Mouse (Mus musculus) thymus, adult 18-20 months (tissue): Measurements from ENCODE around the gene Ppp2r3a.

Source experiments
- DNase-seq, 2 experiments: peaks; one replicate each; pipeline ENCODE4 v3.0.0; 2022; ENCODE audit warnings: mixed read lengths in 2 of 2

The Ppp2r3a gene

DNA sequence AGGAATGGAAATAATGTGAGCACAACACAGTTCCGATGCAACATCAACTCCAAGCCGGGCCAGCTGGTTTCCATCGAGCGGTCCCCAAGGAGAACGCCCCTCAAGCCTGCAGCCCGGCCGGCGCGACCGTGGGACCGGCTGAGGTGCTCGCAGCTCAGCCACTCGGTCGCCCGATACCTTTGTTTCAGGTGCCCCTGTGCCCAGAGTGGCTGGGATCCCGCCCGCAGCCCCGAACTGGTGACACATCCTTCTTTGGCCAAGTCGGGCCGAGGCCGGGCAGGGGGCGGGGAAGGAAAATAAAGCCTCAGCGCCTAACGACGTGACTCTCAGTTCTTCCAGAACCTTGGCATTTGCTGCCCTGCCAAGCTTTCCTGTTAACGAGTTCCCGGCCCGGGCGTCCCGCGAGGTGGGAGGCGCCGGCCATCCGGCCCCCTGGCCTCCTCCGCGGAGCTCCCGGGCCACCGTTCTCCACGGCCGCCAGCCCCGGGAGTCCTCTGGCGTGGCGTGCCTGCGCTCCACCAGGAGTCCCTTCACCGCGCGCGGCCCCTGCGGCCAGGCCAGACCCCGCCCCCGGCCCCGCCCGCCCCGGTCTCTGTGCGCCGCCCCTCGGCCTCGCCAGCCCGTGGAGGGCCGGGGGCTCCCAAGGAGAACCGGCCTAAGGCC is 483 bp downstream of the Ppp2r3a start:
- peak; percentile 37 to 40 for DNase-seq

DNA sequence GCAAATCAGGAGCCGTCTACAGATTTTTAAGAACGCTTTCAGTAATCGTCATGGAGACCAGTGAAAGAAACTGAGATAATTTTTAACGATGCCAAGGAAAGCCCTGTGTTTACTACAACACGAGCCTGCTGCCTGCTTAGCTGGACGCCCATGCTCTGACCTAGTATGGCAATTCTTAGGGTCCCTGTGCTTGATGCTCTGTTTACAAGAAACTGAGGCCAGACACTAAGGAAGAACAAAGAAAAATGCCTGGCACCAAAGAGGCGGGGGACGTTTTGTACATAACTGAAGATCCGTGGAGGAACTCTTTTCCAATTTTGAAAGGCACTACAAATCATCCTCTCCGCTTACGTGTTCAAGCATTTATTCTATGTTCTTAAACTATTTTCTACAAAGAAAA is 1.1 kb downstream of the Ppp2r3a start:
- DNase-seq: no peak

DNA sequence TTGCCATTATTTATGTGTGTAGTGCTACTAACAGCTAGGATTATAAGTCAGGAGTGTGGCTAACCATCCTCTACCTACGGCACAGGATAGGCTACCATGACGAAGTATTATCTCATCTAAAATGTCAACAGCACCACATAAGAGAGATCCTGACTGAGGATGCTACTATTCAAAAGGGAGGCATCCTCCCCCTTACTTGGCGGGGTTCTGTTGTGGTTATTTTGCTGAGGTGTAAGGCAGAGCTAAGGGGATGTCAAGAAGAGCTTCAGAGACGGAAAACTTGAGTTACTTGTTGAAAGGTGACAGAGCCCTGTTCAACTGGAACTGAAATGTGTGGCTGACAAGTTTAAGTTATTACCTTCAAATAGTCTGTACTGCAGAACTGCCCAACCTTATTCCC is 2.0 kb downstream of the Ppp2r3a start:
- DNase-seq: peak in 1 of 2 experiments; percentile 9

DNA sequence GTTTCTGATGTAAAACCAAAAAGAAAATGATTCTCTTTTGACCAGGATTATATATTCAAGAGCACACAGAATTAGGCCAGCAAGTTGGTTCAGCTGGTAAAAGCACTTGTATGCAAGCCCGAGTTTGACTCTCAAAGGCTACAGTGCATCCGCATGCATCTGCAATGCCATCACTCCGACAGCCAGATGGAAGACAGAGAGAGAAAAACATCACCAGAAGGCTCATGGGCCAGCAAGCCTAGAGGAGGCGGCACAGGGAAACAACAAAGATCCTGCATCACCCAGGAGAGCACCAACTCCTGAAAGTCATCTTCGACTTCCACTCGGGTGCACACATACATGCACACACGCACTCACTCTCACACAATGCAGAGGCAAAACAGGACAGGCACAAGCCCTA is 4.1 kb downstream of the Ppp2r3a start:
- no peak for DNase-seq

DNA sequence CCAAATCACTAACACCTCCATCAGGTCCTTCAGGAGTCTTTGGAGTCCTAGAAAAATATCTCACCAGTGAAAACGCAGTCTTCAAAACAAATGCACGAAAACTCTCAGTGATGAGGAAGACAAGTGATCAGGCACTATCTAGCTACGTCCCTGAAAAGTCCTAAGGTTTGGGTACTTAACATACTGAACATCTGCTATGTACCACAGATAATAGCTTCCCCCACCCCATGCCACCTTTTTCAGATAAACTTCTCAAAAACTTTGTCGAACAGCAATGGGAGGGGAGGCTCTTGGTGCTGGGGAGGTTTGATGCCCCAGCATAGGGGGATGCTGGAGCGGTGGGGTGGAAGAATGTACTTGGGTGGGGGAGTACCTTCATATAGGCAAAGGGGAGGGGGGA is 6.1 kb downstream of the Ppp2r3a start:
- no peak for DNase-seq

DNA sequence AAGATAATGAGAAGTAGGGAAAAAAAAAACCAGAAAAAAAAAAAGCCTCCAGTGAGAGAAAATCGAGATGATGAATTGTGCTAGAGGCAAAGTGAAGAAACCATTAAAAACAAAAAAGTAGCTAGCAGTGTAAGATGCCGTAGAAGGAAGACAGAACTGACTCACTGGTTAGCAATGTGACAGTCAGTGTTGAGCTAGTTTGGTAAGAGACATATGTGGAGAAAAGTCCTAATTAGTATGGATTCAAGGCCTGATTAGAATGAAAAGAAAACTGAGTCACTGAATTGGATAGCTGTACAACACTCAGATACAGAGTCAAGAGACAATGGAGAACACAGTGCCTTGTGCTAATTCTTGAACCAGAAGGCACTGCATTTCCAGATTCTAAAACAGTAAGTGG is 7.9 kb downstream of the Ppp2r3a start:
- DNase-seq: no peak

DNA sequence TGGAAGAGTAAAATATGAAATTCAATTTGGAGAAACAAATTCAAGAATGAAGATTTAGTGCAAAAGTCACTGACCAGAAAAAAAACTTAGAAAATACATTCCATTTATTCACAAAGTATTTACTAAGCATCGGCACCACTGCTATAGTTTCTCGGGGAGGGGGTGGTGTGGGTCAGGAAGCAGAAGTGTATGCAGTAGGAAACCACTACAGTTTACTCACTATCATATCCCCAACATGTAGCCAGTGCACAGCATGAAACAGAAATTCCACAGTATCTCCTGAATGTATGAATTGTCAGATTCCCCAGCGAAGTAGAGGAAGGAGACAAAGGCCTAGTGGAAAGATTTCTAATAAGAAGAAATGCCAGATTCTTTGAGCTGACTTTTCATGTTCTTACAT is 11.4 kb downstream of the Ppp2r3a start:
- no peak for DNase-seq

DNA sequence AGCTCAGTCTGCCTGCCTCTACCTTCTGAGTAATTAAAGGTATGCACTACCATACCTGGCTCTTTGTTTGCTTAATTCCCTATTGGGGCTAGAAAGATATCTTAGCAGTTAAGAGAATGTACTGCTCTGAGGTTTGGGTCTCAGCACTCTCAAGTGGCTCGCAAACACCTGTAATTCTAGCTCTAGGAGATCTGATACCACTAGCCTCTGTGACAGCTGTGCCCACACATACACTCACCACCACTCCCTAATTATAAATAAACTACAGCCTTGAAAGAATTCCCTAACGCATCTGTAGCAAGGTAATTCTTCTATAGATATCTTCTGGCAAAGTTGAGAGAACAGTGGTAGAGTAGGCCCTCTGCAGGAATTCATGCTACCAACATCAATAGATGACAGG is 15.8 kb downstream of the Ppp2r3a start:
- no peak for DNase-seq

DNA sequence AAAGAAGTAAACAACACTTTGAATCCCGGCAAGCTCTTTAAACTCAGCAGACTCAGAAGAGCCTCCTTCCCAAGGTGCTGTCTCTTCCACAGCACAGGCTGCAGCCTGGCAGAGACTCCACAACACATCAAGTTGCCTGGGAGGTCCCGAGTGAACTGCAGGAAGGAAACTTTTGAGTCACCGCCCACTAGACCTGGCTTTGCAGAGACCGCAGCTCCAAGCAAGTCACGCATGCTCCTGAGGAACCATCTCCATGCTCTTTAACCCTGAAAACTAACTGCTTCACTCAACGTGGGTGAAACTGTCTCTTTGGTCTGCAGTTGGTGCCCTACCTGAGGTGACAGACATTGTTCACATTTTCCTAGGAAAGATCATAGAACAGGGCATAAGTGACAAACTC is 19.6 kb downstream of the Ppp2r3a start:
- DNase-seq: no peak

DNA sequence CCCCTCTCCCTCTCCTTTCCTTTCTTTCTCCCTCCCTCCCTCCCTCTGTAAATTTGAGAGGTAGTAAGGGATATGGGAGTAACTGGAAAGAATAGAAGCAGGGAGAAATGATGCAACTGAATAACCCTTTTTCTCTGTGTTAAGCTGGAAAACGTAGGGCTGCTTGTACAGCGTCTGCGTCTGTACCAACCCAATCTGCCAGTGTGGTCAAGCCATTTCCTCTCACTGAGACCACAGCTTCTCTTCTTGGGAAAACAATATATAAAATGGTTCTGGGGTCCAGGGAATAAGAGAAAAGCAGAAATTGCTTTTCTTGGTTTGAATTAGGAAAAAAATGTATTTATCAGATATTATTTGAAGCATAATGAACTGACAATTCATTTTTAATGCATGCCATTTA is 21.6 kb downstream of the Ppp2r3a start:
- DNase-seq: no peak

DNA sequence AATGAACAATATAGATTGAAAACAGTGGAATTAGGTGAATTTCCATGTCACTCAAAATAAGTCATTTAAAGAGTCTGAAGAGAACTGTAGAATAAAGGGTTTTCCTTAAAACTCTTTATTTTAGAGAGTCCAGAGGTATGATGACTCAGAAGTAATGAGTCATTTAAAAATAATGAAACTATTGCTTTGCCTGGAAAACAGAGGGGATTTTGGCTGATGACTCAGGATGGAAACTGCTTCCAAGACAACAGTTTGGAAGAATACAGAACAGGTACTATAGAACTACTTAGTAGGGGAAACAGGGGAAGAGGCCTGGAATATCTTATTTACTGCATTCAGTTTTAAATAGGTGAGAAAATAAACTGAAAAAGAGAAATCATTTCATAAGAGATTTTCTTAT is 22.7 kb downstream of the Ppp2r3a start:
- DNase-seq: no peak

DNA sequence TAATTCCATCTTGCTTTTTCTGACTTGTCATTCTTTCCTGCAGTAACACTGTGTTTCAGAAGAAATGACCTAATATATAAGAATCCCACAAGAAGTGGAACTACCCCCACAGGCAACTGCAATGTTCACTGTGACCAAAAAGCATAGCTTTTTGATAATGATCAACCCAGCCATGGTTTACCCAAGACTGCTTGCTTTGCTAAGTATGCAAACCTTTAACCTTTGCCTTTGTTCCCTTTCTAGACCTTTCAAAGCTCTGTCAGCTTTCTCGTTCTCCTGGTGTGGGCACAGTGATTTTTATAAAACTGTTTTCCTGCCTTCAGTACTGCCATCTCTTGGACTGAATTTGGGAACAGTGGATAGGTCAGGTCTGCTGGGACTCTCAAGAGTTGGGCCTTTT is 43.6 kb downstream of the Ppp2r3a start:
- no peak for DNase-seq

DNA sequence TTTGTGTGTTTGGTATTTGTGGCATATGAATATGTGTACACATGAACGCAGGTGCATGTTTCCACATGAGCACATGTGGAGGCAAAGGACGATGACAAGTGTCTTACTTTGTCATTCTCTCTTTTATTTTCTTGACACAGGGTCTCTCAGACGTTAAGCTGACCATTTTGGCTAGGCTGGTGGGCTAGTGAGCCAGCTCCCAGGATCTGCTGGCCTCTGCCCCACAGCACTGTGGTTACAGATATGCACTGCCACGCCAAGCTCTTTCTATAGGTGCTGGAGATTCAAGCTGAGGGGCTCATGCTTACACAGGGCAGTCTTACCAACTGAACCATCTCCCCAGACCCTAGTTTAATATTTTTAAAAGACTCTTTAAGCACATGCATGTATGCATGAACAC is 45.1 kb downstream of the Ppp2r3a start:
- no peak for DNase-seq

DNA sequence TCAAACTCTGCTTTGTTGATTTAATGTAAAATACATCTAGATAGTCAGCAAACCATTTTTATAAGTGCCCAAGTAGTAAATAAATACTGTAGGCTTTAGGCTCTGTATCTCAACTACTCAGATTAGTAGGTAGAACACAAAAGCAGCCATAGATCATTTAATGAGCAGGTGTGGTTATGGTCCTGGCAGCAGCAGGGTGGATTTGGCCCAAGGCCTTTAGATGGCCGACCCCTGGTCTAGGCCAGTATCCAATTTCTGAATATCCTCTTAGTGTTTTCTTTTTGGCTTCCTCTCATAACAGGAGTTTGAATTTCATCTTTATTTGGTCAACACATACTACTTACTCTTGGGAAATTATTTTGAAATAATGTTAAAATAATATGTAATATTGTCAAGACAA is 46.4 kb downstream of the Ppp2r3a start:
- no peak for DNase-seq

DNA sequence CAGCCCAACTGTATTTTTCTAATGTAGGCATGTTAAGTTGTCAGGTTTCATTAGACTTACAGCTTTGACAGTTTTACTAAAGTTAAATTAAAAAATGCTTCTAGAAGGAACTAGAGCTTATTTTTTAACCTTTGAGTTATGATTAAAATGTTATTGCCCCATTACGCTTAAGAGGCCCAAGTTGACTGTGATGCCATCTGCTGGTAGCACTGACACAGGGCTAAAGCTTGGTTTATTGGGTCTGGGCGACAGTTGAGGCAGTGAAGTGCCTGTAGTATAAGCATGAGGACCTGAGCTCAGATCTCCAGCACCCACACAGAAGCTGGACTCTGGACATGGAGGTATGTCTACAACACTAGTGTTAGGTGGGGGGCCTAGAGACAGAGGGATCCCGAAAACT is 47.5 kb downstream of the Ppp2r3a start:
- no peak for DNase-seq

DNA sequence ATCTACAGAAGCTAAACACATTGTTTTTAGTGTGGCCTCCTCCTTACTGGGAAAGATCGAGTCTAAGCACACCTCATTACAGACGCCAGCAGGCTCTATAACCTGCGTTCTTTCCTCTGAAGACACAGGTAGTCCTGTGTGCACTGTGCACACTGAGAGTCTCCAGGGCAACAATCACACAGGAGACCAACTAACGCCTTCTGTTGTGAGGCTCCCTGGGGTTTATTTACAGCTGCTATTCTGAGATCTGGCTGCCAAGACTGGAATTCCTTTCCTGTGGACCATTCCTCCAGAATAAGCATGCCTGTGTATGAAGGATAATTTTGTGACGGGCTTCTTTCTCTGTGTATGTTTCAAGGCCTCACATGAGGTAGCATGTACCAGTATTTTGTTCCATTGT is 51.0 kb downstream of the Ppp2r3a start:
- no peak for DNase-seq

DNA sequence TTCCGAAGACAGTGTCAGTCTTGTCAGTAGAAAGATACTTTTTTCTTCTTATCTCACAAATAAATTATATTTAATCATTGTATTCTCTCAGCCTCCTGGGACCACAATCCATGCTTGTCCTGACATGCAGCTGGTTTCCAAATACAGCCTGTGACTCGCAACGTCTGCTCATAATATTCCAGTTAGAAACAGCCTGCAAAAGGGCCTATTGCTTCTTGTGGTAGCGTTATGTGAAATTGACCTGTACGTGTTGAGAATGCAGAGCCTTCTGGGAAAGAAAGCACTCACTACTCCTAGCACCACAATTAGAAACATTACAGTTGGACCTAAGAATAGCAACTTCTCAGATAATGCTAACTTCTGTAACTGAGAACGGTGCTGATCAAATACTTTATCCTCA is 52.8 kb downstream of the Ppp2r3a start:
- DNase-seq: no peak

DNA sequence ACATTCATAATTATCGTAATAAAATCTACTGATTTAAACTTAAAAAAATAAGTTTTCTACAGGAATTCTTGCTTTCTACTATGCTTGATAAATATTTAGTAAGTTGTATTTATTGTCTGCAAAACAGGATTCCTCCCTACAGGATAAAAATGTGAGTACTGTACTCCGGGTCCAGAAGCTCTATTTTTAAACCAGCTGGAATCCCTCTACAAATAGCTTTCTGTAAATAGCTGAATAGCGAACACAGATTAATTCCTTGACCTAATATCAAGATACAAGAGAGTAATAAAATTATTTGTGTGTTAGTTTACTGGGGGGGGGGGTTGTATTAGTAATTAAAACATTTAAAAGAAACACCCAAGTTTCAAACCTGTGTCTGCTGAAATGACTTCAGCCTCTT is 53.3 kb downstream of the Ppp2r3a start:
- DNase-seq: no peak

DNA sequence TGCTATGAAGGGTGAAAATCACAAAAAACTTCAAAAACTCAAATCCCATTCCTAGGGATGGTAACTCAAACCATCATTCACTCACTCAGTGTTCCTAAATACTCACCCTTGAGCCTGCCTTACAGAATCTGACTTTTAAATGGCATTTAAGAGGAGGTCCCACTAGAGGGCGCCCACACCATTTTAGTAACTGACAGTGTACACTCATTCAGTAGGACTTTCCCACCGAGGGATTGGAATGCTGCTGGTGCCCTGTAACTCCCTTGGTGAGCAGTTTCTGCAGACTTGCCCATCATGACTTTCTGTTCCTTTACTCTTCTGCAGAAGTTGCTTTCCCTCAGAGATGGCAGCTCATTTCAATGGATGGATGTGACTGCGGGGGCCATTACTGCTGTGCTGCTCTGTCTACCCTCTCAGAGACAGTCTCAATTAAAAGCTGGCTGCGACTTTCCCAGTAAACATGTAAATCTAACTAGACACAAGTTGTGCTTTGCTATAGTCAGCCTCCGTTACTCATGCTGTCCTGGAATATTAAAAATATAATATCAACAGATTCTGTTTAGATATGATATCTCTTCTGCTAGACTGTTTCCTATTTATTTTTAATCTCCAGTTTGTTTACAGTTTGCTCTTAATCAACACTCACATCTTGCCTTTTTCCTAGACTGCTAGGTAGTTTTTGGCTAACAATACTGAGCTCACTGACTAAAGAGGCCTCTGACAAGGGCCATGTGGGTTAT is 69.5 kb downstream of the Ppp2r3a start:
- peak; percentile 13 to 17 for DNase-seq

DNA sequence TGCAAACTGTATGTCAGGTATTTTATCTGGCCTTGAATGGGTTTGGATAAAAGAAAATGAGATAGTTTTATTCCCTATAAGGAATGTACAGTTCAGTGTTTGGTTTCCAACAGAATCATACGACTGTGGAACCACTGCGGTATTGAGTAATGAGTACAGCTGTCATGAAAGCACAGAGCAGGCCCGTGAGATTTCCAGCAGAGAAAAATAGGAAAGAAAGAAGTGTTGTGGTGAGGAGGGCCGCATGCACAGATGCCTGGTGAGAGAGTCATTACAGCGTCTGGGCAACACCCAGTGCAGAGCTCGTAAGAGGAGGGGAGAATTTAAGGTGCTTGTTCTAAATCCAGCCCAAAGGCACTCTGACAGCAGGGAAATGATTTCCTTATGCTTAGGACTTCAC is 70.3 kb downstream of the Ppp2r3a start:
- no peak for DNase-seq

DNA sequence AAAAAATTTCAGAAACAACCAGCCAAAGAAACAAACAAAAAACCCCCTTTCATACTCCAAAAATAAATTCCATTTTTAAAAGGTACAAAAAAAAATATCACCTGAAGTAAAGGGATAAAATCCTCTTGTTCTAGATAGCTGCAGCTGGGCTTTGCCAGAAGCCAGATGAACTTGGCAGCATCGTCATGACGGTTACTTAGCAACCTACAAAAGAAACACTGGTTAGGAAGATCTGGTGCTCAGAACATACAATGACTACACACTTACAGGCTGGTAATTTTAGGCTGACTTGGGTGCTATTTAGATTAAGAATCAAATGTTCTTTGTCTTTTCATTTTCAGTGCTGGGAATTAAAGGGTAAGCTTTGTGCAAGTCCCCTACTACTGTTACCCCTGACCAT is 71.4 kb downstream of the Ppp2r3a start:
- no peak for DNase-seq

DNA sequence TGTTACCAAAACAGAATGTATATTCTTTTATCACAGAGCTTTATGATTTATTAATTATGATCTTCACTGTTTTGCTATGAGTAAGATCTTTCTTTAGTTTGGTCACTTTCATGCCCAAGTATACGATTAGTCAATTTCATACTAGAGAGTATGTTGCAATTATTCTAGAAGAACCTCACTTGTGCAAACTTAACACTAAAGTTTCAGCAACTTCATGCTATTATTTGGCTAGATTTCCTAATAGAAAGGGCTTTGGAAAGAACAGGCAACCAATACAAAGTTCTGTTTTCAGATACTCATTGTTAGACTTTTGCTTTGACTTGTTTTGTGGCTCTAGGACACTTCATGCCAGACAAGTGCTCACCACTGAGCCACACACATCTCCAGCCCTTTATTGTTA is 91.0 kb downstream of the Ppp2r3a start:
- DNase-seq: no peak

DNA sequence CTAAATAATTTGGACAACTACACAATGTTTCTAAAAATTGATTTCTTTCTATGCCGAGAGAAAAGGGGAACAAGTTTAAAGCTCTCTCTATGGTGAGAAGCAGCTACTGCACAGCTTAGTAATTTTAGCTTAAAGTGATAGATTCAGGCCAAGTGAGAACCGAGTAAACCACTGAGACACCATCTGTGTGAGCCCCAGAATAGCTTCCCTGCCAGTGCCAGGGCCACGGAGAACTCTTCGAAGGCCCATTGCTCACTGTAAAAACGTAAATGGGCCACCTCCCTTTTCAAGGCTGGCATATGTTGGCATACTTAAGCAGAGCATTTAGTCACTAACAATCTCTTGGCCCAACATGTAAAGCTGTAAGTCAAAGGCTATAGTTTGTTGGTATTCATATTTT is 91.5 kb downstream of the Ppp2r3a start:
- no peak for DNase-seq

DNA sequence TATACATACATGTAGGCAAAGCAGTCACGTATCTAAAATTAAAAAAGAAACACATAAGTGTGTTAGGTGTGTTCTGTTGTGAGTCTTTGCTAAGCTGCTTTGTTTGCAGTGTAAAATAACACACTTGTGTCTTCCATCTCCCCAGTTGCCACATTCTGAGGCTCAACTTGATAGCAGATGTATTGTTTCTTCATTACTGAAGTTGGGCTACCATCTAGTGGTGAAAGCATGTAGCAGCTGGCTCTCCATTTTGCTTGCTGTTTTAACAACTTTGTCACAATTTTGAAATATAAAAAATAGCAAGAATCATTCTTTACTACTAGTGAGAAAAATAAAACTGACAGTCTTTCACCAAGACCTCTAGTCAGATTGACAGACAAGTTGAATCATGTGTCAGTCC is 92.2 kb downstream of the Ppp2r3a start:
- DNase-seq: no peak

DNA sequence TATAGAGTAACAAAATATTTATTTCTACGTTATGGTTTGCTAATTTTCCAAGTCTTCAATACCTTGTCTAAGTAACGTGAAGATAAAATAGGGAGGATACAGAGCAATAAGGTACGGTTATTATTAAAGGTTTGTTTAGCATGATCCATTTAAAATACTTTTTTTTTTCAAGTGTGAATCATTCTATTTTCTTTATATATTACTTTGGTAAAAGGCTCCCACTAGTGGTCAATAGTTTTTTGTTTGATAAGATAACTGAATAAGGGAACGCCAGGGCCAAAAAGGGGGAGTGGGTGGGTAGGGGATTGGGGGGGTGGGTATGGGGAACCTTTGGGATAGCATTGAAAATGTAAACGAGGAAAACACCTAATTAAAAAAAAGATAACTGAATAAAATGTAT is 98.7 kb downstream of the Ppp2r3a start:
- no peak for DNase-seq
